Mouse (Mus musculus) midbrain, postnatal 0 days (tissue): ENCODE measurements around the gene Pdia6. TPM values are rescaled to one million over a fixed set of nuclear protein-coding genes. Genes with fewer than 3 reads are reported as not detected.

Experiments
- ATAC-seq: fragments of 200-750 bp; cut with Nextera tagmentation; 2 replicates; pipeline ENCODE4 v1.8.0; 2017; ENCODE audit warnings: moderate number of reproducible peaks, mild to moderate bottlenecking, moderate TSS enrichment, moderate library complexity; ENCODE audit not compliant: low FRiP score
- DNase-seq: peaks from one replicate; pipeline ENCODE4 v3.0.0-alpha.2; 2015; ENCODE audit warnings: low spot score
- H3K27ac ChIP-seq: fragments of 300-500 bp; sonication (generic); 2 replicates; pipeline ENCODE4 v1.5.1; 2014; ENCODE audit warnings: low read depth, mild to moderate bottlenecking, low read length, mixed read lengths
- H3K27me3 ChIP-seq: fragments of 300-500 bp; sonication (generic); 2 replicates; pipeline ENCODE4 v1.6.1; 2014; ENCODE audit warnings: low read length, control low read depth, mixed read lengths; ENCODE audit not compliant: insufficient read depth
- H3K36me3 ChIP-seq: fragments of 300-500 bp; sonication (generic); 2 replicates; pipeline ENCODE4 v1.6.1; 2014; ENCODE audit warnings: low read length, control low read depth, mixed read lengths; ENCODE audit not compliant: insufficient read depth
- H3K4me1 ChIP-seq: fragments of 300-500 bp; sonication (generic); 2 replicates; pipeline ENCODE4 v1.6.1; 2014; ENCODE audit warnings: mild to moderate bottlenecking, control low read depth, antibody characterized with exemption, low read length, mixed read lengths; ENCODE audit not compliant: insufficient read depth
- H3K4me2 ChIP-seq: fragments of 300-500 bp; sonication (generic); 2 replicates; pipeline ENCODE4 v1.6.1; 2014; ENCODE audit warnings: low read depth, mild to moderate bottlenecking, low read length, mixed read lengths; ENCODE audit not compliant: poor library complexity, severe bottlenecking
- H3K4me3 ChIP-seq: fragments of 300-500 bp; sonication (generic); 2 replicates; pipeline ENCODE4 v1.5.1; 2014; ENCODE audit warnings: low read depth, mild to moderate bottlenecking, low read length, moderate library complexity
- H3K9ac ChIP-seq: fragments of 300-500 bp; sonication (generic); replicated peaks from 2 replicates; pipeline ENCODE4 v1.6.1; 2014; ENCODE audit warnings: mild to moderate bottlenecking, low read length, moderate library complexity, mixed read lengths; ENCODE audit not compliant: poor library complexity, severe bottlenecking
- H3K9me3 ChIP-seq: fragments of 300-500 bp; sonication (generic); 2 replicates; pipeline ENCODE4 v1.6.1; 2016; ENCODE audit warnings: low read length, control low read depth
- CTCF ChIP-seq: IDR thresholded peaks from 2 replicates; pipeline ENCODE4 v1.5.1; 2016; ENCODE audit warnings: antibody characterized with exemption, mild to moderate bottlenecking
- WGBS: fragments of 180-500 bp; shearing (Covaris S2); extraction: QIAGEN DNeasy Blood & Tissue Kit; methylation state at CpG from one replicate; pipeline ENCODE4 v1.1.7; 2014; 5-methylcytosine and 5-hydroxymethylcytosine counted together
- polyA plus RNA-seq: library from polyadenylated mRNA; unstranded; fragments of >200 nt; fragmentation: Nextera tagmentation; extraction: Ambion mirVana; gene quantifications from 2 replicates; pipeline ENCODE4 v1.2.1, GENCODE M21; 2015
- total RNA-seq: library from RNA; depleted of rRNA; stranded (reverse); fragments of >200 nt; gene quantifications from 2 replicates; pipeline ENCODE4 v1.2.3, GENCODE M21; 2014

The Pdia6 gene
- total and polyA plus RNA-seq, 2 experiments from 2014 or later = 85.4 to 184 TPM

DNA sequence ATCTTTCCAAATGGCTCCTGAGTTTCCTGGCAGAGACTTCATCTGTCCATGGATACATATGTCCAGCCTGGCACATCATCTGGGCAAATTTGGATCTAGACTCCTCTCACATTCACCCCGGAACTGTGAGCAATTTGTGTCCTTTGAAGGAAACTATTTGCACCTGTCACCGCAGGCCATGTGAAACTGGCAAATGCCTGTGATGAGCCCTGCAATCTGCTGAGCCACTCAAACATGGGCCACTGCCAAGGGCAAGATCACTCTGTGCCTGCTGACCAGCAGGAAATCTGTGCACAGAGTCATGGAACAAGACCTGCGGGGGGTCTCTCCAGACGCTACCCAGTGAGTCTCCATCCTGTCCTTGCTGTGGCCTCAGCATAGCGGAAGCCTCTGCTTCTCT is 41.3 kb upstream of the Pdia6 start:
- DNase-seq (peak; percentile 52), ATAC-seq (no peak)
- Histone ChIP-seq H3K4me3 (no peak overlapping the region), H3K9ac (no peak overlapping the region), H3K4me2 (no peak overlapping the region), H3K27ac (no peak overlapping the region), H3K36me3 (no peaks in the 10 kb centered on the region), H3K4me1 (no peaks in the 10 kb centered on the region; the same call in 1 of the 2 replicates), H3K9me3 (no peaks in the 10 kb centered on the region), H3K27me3 (no peaks in the 10 kb centered on the region)
- 78% methylated on average over 5 of the region's 5 CpGs for WGBS
- TF ChIP-seq CTCF = no peak

GRCm38 (mm10) chr12:17227903-17228302 is 38.4 kb upstream of the Pdia6 start:
- Histone ChIP-seq H3K27ac (no peak overlapping the region; the same call in 1 of the 2 replicates), H3K4me3 (no peak overlapping the region), H3K4me2 (no peak overlapping the region), H3K4me1 (no peaks in the 10 kb centered on the region; the same call in 1 of the 2 replicates), H3K27me3 (no peaks in the 10 kb centered on the region), H3K9ac (no peak overlapping the region), H3K9me3 (no peaks in the 10 kb centered on the region), H3K36me3 (no peaks in the 10 kb centered on the region)
- WGBS = 53% methylated on average over 4 of the region's 4 CpGs
- peak; percentile 75 for DNase-seq
- peak; percentile 75 for ATAC-seq
- TF ChIP-seq CTCF = no peak

GRCm38 (mm10) chr12:17230581-17230980 is 35.8 kb upstream of the Pdia6 start:
- H3K36me3 ChIP-seq = no peaks in the 10 kb centered on the region
- no peak for TF ChIP-seq CTCF
- H3K9me3 ChIP-seq = no peaks in the 10 kb centered on the region
- no peak overlapping the region for H3K27ac ChIP-seq
- WGBS = 78% methylated on average over 5 of the region's 5 CpGs
- H3K9ac ChIP-seq = no peak overlapping the region
- no peak overlapping the region for H3K4me2 ChIP-seq
- DNase-seq (no peak), ATAC-seq (no peak)
- no peaks in the 10 kb centered on the region for H3K27me3 ChIP-seq
- H3K4me1 ChIP-seq = no peaks in the 10 kb centered on the region; the same call in 1 of the 2 replicates
- H3K4me3 ChIP-seq = no peak overlapping the region

DNA sequence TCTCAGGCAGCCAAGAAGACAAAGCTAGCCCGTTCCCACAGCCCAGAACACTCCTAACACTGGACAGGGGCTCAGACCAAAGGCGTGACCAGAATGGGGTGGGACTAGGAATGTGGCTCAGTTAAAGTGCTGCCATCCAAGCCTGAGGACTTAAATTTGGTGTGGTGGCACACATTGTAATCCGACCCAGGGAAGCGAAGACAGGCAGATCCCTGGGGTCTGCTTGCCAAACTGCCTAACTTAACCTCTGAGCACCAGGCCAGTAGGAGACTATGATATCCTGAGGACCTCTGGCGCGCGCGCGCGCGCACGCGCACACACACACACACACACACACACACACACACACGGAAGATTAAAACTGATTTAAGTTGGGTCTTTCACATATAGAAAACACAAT is 34.8 kb upstream of the Pdia6 start:
- Histone ChIP-seq H3K4me1 (no peaks in the 10 kb centered on the region; the same call in 1 of the 2 replicates), H3K4me2 (no peak overlapping the region), H3K9me3 (no peaks in the 10 kb centered on the region), H3K4me3 (no peak overlapping the region), H3K27me3 (no peaks in the 10 kb centered on the region), H3K9ac (no peak overlapping the region), H3K27ac (no peak overlapping the region), H3K36me3 (no peaks in the 10 kb centered on the region)
- DNase-seq = no peak
- no peak for TF ChIP-seq CTCF
- ATAC-seq = no peak
- 81% methylated on average over 14 of the region's 14 CpGs for WGBS

- Histone ChIP-seq H3K4me1 (no peaks in the 10 kb centered on the region), H3K4me3 (no peak overlapping the region), H3K4me2 (no peak overlapping the region), H3K9me3 (no peaks in the 10 kb centered on the region), H3K36me3 (no peaks in the 10 kb centered on the region), H3K27ac (no peak overlapping the region), H3K27me3 (no peaks in the 10 kb centered on the region), H3K9ac (no peak overlapping the region)
- no peak for TF ChIP-seq CTCF
- no peak for DNase-seq
- 29% methylated on average over 11 of the region's 11 CpGs for WGBS
- peak; percentile 76 for ATAC-seq
These were observed 30.6 kb upstream of the Pdia6 start for GRCm38 (mm10) chr12:17235535-17236313.

DNA sequence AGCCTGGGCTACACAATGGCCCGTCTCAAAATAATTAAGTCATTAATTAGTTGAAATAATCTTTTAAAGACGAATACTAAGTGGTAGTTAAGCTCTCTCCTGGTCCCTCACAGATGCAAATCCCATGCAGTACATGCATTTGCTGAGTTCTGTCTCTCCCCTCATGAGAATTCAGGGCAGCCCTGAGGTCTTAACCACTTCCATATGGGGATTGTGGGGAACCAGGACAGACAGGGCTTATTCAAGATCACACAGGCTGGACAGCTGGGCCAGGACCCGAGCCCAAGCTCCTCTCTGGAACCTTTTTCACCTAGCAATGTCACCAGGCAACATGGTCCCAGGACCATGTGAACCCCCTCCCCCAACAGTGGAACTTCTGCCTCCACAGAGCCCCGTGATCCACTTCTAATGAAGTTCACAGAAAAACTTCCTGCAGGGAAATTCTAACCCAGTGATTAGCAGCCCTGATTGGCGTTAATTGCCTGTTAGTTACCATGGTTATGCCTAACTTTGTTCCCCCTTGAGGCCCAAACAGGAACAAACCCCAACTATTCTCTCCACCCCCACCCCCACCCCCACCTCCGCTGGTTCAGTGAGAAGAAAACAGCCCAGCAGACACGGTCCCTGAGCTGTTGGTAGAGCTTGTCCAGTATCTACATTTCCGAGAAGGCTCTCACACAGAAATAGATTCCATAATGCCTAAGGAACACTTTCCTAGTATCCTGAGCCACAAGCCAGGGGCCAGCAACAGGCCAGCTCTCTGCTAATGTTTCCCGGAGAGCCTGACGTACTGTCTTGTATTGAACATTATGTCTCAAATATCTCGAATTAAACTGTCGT is 27.5 kb upstream of the Pdia6 start:
- H3K4me3 ChIP-seq = no peak overlapping the region
- DNase-seq (no peak), ATAC-seq (no peak)
- no peaks in the 10 kb centered on the region for H3K4me1 ChIP-seq
- no peaks in the 10 kb centered on the region for H3K9me3 ChIP-seq
- 57% methylated on average over 12 of the region's 12 CpGs for WGBS
- no peak overlapping the region for H3K27ac ChIP-seq
- H3K27me3 ChIP-seq = no peaks in the 10 kb centered on the region
- H3K9ac ChIP-seq = no peak overlapping the region
- H3K4me2 ChIP-seq = no peak overlapping the region
- no peak for TF ChIP-seq CTCF
- H3K36me3 ChIP-seq = no peaks in the 10 kb centered on the region
